Mouse (Mus musculus): ENCODE data around the gene Mef2c.

Mef2c gene

DNA sequence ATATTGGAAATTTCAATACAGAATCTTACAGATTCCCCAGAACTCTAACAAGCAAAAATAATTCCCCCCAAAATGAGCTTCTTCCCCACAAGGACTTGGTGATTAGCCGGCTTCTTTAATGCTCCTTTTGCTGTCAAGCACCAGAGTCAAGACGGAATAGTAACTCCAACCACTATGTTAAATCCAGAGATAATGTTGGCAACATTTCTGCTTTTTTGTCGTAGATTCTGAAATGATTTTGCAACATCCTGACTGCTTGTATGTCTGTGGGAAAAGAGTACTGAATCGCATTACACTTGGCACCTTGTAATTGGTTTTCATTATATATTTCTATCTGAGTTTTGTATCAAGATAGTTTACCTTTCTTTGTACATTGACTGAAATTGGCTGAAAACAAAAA is 120.8 kb downstream of the Mef2c start:
- DNase-seq: no peak

- no peak for DNase-seq
Measured at GRCm38 (mm10) chr13:83627429-83627828, 123.6 kb downstream of the Mef2c start.

GRCm38 (mm10) chr13:83628139-83628538 is 124.3 kb downstream of the Mef2c start:
- no peak for DNase-seq

DNA sequence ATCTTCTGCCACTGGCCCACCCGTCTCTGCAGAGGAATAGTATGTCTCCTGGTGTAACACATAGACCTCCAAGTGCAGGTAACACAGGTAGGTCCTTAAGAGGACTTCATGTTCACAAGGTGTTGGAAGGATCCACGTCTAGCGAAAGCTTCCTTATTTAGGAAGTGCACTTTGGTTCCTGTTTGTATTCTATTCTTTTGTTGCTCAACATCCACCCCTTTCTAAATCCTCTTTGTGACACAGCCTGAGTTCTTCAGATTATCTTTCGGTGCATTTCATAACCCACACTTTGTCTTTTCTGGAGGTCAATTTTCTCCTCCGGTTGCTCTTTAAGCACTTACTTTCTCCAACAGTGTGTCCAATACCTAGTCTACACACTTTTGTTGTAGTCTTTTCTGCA is 129.3 kb downstream of the Mef2c start:
- no peak for DNase-seq

DNA sequence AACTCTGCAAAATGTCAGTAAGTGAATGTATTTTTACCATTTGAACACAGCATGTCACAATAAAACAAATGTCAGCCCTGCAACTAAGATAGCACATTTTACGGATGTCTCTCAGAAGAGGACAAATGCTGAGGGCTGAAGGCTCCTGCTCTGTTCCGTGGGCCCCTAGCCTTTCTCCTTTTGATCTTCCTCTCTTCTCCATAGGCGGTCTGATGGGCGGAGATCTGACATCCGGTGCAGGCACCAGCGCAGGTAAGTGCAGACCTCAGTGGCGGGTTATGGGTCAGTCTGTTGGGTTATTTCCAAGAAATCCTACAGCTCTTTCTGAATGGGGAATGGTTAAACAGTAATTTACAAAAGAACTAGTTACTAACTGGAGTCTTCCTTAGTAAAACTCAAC is 131.4 kb downstream of the Mef2c start:
- no peak for DNase-seq

- no peak for DNase-seq
Measured at GRCm38 (mm10) chr13:83637666-83638065, 133.8 kb downstream of the Mef2c start.

DNA sequence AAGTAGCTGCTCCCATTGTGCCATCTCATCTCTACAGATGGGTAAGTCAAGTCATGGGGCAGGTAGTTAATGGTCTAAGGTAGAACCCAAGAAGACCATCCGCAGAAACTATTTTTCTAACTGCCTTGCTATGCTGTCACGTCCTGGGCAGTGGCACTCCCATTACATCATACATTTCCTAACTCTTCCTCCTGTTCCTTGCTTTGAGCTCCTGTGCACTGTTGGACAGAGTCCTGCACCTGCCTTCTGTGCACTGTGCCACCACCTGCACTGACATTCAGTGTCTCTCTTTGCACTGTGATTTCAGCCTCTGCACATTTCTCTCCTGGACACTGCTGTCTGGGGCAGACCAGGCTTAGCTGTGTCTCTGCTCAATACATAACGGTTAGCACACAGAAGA is 134.9 kb downstream of the Mef2c start:
- DNase-seq: no peak

DNA sequence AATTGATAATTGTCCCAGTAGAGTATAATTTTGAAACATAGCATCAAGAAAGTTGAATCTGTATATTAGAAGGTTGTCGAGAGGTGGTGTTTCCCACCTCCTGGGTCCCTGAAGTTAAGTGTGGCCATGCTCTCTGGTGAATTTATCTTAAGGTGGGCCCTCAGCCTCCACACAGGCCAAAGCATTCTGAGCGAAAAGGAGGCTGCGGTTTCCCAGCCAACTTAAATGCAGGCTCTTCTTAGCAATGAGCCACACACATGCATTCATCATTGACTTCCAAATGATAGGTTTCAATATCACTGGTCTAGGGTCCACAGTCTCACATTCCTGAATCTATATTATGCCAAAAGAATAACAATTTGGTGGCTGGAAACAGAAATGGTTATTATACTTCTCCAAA is 145.2 kb downstream of the Mef2c start:
- no peak for DNase-seq

DNA sequence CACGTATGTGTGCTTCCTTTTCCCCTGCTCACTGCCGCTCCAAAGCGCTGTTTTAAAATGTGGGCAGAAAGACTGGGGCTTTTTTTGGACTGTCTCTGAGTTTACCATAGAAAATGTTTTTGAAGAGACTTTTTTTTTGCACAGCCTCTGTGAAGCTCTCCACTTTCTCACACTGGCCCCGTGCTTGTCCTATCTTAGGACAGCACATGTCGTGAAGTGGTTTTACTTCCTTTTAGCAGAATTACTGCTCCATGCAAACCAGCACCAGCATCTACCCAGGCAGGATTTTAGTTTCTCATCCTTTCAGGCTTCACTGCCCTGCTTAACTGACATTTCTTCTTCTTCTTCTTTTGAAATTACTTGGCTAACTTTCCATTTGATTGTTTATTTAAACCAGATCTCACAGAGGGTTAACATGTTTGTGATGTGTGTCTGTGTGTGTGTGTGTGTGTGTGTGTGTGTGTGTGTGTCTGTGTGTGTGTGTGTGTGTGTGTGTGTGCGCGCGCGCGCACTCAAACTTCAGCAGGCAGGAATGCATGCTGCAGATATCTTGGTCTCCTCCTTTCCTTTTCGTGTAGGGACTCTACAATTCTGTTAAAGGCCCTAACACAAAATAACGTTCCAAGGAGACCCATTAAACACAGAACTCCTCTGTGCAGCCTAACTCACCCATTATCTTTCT is 146.1 kb downstream of the Mef2c start:
- DNase-seq: no peak

DNA sequence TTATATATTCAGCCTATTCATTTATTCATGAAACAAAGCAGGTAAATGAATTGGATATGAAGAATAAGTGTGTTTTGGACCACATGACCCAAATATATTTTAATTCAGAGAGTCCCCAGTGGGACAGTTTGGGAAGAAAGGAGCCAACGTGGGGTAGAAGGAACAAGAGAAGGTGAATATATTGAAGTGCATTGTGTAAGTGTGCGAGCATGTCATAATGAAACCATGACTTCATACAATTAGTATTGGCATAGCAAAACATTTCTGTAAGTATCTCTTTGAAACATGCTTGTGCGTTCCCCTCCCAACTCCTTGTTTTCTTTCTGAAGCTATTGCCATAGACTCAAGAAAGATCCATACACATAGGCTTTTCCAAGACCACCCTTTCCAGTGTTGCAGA is 147.0 kb downstream of the Mef2c start:
- DNase-seq: no peak

DNA sequence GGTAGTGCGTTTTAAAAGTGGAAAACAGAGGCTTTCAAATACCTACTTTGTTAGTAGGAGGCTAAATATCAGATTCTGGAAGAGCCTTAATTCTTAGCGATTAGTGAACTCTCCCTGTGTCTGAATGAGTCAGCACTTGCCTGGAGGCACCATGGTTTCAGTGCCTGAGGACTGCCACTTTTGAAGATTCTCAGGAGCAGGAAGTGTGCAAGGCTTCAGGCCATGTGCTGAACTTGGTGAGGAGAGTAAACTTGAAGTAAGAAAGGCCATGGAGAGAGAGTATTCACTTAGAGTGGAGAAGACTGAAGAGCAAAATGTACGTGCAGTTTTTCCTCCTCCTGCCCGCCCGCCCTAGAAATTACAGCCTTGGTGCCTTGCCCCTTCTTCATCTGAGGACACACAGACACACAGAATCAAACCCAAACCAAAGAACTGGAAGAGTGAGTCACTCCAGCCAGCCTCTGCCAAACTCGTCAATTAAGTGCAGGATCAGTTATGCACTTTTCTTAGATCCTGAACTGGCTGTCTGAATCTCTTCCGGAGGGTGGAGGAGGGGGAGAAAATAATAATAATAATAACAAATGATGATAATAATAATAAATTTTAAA is 148.2 kb downstream of the Mef2c start:
- DNase-seq: no peak

DNA sequence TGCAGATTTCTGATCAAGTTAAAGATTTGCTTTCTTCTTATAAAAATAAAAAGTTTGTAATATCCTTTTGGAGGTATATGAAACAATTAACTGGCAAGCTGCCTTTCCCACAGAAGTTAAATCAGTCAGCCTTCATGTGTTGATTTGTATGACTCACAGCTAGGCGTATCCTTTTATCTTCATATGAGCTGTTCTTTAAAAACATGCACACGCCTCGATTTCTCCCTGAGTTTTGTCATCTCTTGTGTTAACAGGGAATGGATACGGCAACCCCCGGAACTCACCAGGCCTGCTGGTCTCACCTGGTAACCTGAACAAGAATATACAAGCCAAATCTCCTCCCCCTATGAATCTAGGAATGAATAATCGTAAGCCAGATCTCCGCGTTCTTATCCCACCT is 148.7 kb downstream of the Mef2c start:
- DNase-seq: no peak

DNA sequence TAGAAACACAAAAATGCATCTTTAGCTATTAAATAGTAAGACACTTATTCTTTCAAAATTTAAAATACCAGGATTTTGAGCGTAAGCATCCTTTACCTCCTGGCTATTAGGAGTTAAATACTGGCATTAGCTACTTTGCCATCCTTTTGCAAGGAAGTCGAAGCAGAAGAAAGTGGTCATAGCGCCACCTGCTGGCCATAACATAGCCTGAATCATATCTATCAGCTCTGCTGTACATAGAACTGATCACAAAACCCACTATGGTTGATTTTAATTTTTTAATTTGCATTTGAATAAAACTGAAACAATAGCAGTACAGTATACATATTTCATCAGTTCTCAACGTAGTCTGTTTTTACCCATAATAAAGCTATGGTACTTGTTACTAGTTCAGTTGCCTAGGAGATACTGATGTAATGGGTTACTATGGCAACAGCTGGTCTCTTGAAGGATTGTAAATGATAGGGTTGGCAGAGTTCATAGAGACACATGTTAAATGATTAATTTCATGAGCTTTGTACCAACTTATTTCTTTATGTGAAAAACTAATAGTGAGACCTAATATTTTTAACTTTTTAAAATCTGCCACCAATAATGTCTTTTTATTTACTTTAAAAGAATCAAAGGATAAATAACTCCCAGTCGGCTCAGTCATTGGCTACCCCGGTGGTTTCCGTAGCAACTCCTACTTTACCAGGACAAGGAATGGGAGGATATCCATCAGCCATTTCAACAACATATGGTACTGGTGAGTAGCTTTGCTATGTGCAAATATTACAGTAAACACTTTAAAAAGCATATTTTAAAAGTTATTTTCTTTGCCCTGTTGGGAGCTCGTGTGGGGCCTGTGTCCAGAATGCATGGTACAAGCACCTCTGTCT is 151.3 kb downstream of the Mef2c start:
- DNase-seq: peak; percentile 65

DNA sequence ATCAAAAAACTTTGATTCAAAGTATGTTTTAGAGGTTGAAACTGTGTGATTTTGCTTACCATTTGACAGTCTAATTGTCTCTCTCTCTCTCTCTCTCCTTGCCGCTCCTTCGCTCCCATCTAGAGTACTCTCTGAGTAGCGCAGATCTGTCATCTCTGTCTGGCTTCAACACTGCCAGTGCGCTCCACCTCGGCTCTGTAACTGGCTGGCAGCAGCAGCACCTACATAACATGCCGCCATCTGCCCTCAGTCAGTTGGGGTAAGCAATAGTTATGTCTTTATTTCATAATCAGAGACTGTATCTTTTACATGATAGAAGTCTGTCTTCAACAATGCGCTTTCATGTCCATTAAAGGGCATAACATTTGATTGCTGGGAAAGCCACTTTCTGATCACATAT is 152.3 kb downstream of the Mef2c start:
- DNase-seq: no peak

DNA sequence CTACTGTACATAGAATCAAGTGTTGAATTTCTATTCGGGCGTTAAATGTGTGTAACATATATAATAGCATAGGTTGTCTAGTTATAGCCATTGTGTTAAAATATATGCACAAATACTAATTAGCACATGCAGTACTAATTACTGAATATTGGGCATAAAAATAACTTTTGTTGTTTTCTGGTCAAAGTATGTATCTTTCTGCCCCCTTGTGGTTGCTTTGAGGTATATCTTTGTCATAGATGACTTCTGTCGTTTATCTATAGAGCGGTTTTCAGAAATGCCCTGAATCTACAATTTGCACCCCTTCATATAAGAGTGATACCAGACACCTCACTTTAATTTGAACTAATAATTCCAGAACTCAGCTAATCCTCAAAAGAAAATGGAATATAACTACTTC is 152.9 kb downstream of the Mef2c start:
- no peak for DNase-seq

DNA sequence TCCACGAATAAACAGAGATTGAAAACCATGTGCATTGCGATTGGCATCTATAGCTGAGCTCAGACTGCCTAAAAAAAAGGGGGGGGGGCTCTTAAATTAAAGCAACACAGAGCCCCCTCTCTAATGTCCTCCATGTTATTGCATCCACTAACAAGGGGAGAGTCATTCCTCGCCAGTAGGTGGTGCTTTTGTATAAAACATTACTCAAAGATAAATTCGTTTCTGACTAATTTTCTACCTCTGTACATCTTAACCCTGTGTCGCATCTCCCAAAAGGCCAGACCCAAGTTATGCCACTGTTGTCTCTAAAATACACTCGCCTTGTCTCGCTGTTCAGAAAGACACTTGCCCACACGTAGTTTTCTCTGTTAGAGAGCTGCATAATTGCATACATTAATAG is 156.9 kb downstream of the Mef2c start:
- DNase-seq: no peak

GRCm38 (mm10) chr13:83661166-83661565 is 157.3 kb downstream of the Mef2c start:
- DNase-seq: no peak

GRCm38 (mm10) chr13:83662089-83662551 is 158.3 kb downstream of the Mef2c start:
- DNase-seq: no peak

DNA sequence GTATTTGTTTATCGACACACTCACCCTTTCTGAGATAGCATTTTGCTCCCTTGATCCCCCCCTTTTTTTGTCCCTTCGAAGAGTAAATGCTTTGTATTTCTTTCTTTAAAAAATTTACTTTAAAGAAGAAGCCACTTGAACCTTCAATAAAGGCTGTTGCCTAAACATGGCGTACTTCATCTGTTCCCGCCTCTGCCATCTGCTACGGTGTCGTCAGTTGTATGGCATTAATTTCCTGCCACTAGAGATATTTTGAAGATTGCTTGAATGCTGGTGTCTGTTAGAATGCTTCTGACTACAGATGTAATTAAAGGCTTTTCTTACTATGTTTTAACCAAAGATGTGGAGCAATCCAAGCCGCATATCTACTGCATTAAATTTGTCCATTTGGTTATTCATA is 162.3 kb downstream of the Mef2c start:
- no peak for DNase-seq

GRCm38 (mm10) chr13:83667051-83667450 is 163.2 kb downstream of the Mef2c start:
- DNase-seq: no peak

- no peak for DNase-seq
Measured at GRCm38 (mm10) chr13:83707611-83708010, 203.8 kb downstream of the Mef2c start.

DNA sequence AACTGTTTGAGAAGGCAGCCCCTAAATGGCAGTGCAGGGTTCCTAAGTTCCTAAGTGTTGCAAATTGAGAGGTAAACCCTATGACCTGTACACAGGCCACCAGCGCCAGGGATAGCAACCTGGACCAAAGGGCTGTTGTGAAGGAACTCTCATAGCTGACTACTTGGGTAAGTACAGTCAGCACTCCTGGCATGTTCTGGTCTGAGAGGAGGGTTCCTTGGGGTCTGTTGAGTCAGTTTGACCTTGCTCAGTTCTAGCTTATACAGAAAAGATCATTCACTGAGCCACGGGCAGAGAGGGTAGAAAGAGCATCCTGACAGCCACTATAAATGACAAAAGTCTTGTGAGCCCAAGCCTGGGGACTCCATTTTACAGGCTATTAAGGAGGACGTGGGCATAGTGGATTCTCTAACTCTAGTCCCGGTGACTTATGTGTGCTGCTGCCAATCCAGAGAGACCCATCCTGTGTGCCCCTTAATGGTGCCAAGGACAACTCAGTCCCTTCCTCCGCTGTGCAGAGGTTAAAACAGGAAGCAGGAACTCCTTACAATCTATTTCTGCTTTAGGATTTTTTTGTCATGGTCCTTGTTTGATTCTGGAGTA is 209.0 kb downstream of the Mef2c start:
- DNase-seq: no peak

- DNase-seq: no peak
Measured at GRCm38 (mm10) chr13:83713661-83714291, 209.9 kb downstream of the Mef2c start.
